Mouse (Mus musculus): ENCODE measurements at regions not wholly inside any gene's neighbourhood (a gene's known extent, or its start where the extent isn't known, plus 50 kb on each side); places are given as distances from the start of the nearest gene placed in this dataset.

- TF ChIP-seq POLR2A (IDR thresholded peaks at IDR 0.05; ENCODE audit: insufficient read depth, low read depth, low read length) (no peak), CTCF (IDR thresholded peaks at IDR 0.05) (no peak), EP300 (IDR thresholded peaks at IDR 0.05; ENCODE audit: insufficient read depth, low read depth, low read length) (no peak)
These were observed 137.9 kb upstream of the Nabp1 start for GRCm38 (mm10) chr1:51616091-51616490.
